Mouse (Mus musculus): ENCODE measurements at regions not wholly inside any gene's neighbourhood (a gene's known extent, or its start where the extent isn't known, plus 50 kb on each side); places are given as distances from the start of the nearest gene placed in this dataset.

DNA sequence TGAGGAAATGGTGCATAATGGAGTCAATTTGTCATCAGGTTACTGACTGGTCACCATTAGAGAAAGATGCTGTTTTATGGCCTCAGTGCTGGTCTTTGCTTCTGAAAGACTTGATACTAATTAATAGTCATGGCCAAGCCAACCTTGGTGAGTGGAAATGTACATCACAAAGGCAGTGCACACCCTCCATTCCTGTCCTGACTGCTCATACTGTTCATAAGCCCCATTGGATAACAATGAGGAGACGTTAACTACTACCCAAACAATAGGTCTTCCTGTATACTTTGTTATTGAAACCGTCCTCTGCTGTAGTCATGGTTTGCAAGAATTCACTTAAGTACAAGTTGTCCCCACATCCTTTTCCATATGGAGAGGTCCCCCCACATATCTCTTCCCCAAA is 605.8 kb upstream of the Slc35b3 start:
- no peaks in the 10 kb centered on the region for H3K36me3 ChIP-seq (ENCODE audit: insufficient read depth, low read length)
- ATAC-seq (no peak), DNase-seq (ENCODE audit: low spot score) (no peak)
- no peaks in the 10 kb centered on the region for H3K9me3 ChIP-seq (ENCODE audit: low read length)
- H3K4me1 ChIP-seq (ENCODE audit: insufficient read depth, low read length): 0 out of 2 replicates have a peak, but pooled peaks cover 2% of the 10 kb centered on the region
- no peak overlapping the region for H3K27ac ChIP-seq
- WGBS: 80% methylated on average over 2 of the region's 2 CpGs
- no peaks in the 10 kb centered on the region for H3K27me3 ChIP-seq (ENCODE audit: insufficient read depth, low read length)
- H3K4me3 ChIP-seq (ENCODE audit: low read length): no peak overlapping the region
- no peak for TF ChIP-seq CTCF (IDR thresholded peaks at IDR 0.05; ENCODE audit: low read depth)
- no peak overlapping the region for H3K9ac ChIP-seq (replicated peaks; ENCODE audit: low read length)
- no peak overlapping the region for H3K4me2 ChIP-seq (ENCODE audit: low read depth, low read length)

DNA sequence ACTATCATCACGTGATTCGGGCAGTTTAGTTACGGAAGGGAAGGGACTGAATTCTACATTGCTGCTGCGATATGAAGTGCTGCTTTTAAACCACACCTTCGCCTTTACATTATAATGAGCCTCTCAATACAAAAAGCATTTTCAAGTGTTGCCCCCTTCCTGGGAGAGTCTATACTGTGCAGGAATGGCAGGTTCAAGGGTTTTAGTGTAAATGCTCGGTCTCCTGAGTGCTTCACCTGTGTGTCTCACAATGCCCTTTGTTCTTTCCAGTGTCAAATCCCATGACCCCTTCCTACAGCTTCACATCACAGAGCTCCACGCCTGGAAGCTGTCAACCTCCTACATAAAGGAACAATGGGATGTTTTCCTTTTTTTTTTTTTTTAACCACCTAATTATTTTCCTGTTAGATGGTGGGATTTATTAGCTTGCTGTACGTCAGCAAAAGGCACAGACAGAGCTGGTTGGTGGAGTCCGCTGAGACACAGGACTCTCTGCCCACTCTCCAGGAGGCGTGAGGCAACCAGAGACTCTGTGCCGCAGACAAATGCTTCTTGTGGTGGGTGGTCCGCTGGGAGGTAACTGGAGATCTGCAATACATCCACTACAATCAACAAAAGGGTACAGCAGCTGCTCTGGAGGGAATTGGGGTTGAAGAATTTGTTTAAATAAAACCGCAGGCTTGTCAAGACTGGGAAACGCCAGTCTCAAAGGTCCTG is 577.2 kb upstream of the Slc35b3 start:
- H3K4me1 ChIP-seq (ENCODE audit: insufficient read depth, low read length): no peaks in the 10 kb centered on the region
- H3K9me3 ChIP-seq (ENCODE audit: low read length): no peaks in the 10 kb centered on the region
- no peak for DNase-seq (ENCODE audit: low spot score)
- no peaks in the 10 kb centered on the region for H3K36me3 ChIP-seq (ENCODE audit: insufficient read depth, low read length)
- H3K4me2 ChIP-seq (ENCODE audit: low read depth, low read length): no peak overlapping the region
- no peak for TF ChIP-seq CTCF (IDR thresholded peaks at IDR 0.05; ENCODE audit: low read depth)
- WGBS: 31% methylated on average over 14 of the region's 14 CpGs
- no peak for ATAC-seq
- no peak overlapping the region for H3K9ac ChIP-seq (replicated peaks; ENCODE audit: low read length)
- no peak overlapping the region for H3K4me3 ChIP-seq (ENCODE audit: low read length)
- peaks cover 3% of the 10 kb centered on the region; the same call in 1 of the 2 replicates for H3K27me3 ChIP-seq (ENCODE audit: insufficient read depth, low read length)
- no peak overlapping the region for H3K27ac ChIP-seq

DNA sequence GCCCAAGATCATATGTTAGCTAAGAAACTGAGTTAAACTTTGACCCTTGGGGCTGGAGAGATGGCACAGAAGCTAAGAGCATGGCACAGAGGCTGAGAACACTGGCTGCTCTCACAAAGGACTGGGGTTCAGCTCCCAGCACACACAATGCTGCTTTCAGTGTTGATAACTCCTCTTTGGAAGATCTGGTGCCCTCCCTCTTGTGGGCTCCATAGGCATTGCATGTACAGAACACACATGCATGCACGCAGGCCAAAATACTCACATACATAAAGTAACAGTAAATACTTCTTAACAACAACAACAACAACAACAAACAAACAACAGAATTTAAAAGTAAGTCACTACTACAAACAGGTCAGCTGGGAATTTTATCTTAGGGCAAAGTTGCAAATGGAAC is 565.8 kb upstream of the Slc35b3 start:
- Histone ChIP-seq H3K27me3 (ENCODE audit: insufficient read depth, low read length) (0 out of 2 replicates have a peak, but pooled peaks cover 3% of the 10 kb centered on the region), H3K4me2 (ENCODE audit: low read depth, low read length) (no peak overlapping the region), H3K9ac (replicated peaks; ENCODE audit: low read length) (no peak overlapping the region), H3K9me3 (ENCODE audit: low read length) (no peaks in the 10 kb centered on the region), H3K27ac (no peak overlapping the region), H3K36me3 (ENCODE audit: insufficient read depth, low read length) (no peaks in the 10 kb centered on the region), H3K4me1 (ENCODE audit: insufficient read depth, low read length) (no peaks in the 10 kb centered on the region), H3K4me3 (ENCODE audit: low read length) (no peak overlapping the region)
- DNase-seq (ENCODE audit: low spot score): no peak
- TF ChIP-seq CTCF (IDR thresholded peaks at IDR 0.05; ENCODE audit: low read depth): peak; percentile 50
- 94% methylated on average over 1 of the region's 1 CpGs for WGBS
- ATAC-seq: no peak

DNA sequence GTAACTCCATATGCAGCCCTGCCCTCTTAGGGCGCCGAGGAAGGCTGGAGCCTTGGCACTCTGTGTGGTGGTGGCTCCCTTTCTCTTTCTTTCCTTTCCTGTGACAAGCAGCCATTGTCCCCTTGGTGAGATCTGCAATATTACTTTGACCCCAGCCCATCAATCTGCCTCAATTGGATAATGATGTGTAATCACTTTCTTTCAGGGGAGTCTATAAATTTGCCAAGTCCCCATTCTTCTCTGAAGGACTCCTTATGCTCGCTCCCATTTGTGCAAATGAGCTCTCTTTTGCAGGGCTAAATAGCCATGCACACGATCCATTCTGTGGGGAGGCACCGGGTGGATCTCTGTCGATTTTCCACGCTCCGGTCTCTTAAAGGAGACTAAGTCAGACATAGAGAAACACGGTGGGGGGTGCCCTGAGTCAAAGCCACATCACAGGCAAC is 563.2 kb upstream of the Slc35b3 start:
- no peak for TF ChIP-seq CTCF (IDR thresholded peaks at IDR 0.05; ENCODE audit: low read depth)
- Histone ChIP-seq H3K27me3 (ENCODE audit: insufficient read depth, low read length) (no peaks in the 10 kb centered on the region), H3K4me3 (ENCODE audit: low read length) (no peak overlapping the region)

DNA sequence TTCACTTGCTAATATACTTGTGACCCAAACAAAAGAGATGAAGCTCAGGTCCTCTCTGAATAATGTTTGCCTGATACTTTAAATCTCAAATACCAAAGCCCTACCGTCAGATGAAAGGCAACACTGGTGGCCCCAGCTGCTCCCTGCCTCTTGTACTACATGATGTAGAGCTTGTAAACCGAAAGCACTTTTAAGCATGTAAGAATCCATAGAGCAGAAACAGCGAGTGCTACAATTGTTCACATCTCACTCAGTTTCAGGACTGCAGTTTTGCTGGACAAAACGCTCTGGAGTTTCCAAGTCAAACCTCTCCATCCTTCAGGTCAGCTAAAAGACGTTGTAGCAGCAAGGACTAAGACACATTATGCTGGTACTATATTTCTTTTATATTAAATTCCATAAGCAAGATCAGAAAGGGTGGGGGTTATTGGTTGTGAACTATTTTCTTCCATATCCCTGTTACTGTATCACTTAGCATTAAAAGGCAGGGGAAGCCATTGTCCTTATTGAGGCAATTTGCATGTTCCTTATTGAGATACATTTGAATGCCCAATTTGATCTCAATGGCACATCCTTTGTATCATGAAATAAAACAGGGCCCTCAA is 562.7 kb upstream of the Slc35b3 start:
- no peak for ATAC-seq
- H3K9me3 ChIP-seq (ENCODE audit: low read length): no peaks in the 10 kb centered on the region

More for the DNA sequence above, 563.2 kb upstream of the Slc35b3 start:
- Histone ChIP-seq H3K36me3 (ENCODE audit: insufficient read depth, low read length) (no peaks in the 10 kb centered on the region), H3K4me2 (ENCODE audit: low read depth, low read length) (peak overlapping the region; percentile 14; the same call in 1 of the 2 replicates), H3K4me1 (ENCODE audit: insufficient read depth, low read length) (no peaks in the 10 kb centered on the region), H3K9ac (replicated peaks; ENCODE audit: low read length) (no peak overlapping the region), H3K9me3 (ENCODE audit: low read length) (no peaks in the 10 kb centered on the region), H3K27ac (no peak overlapping the region)
- 15% methylated on average over 9 of the region's 9 CpGs for WGBS
- peak; percentile 88 for ATAC-seq
- peak; percentile 72 for DNase-seq (ENCODE audit: low spot score)

GRCm38 (mm10) chr13:39520846-39521245 is 560.2 kb upstream of the Slc35b3 start:
- H3K4me1 ChIP-seq (ENCODE audit: insufficient read depth, low read length): no peaks in the 10 kb centered on the region
- no peak overlapping the region for H3K4me3 ChIP-seq (ENCODE audit: low read length)
- H3K27me3 ChIP-seq (ENCODE audit: insufficient read depth, low read length): no peaks in the 10 kb centered on the region; the same call in 1 of the 2 replicates
- no peak overlapping the region for H3K27ac ChIP-seq
- no peak for DNase-seq (ENCODE audit: low spot score)
- no peak for ATAC-seq
- H3K9ac ChIP-seq (replicated peaks; ENCODE audit: low read length): no peak overlapping the region
- no peaks in the 10 kb centered on the region for H3K36me3 ChIP-seq (ENCODE audit: insufficient read depth, low read length)
- whole genome bisulfite sequencing: 79% methylated on average over 9 of the region's 9 CpGs
- H3K9me3 ChIP-seq (ENCODE audit: low read length): no peaks in the 10 kb centered on the region
- H3K4me2 ChIP-seq (ENCODE audit: low read depth, low read length): no peak overlapping the region
- TF ChIP-seq CTCF (IDR thresholded peaks at IDR 0.05; ENCODE audit: low read depth): no peak

More for the DNA sequence above, 562.7 kb upstream of the Slc35b3 start:
- no peak overlapping the region for H3K27ac ChIP-seq
- 0 out of 2 replicates have a peak overlapping the region, but pooled peaks have one; percentile 14 for H3K4me2 ChIP-seq (ENCODE audit: low read depth, low read length)
- no peaks in the 10 kb centered on the region for H3K4me1 ChIP-seq (ENCODE audit: insufficient read depth, low read length)
- H3K9ac ChIP-seq (replicated peaks; ENCODE audit: low read length): no peak overlapping the region
- H3K27me3 ChIP-seq (ENCODE audit: insufficient read depth, low read length): no peaks in the 10 kb centered on the region; the same call in 1 of the 2 replicates
- no peak for TF ChIP-seq CTCF (IDR thresholded peaks at IDR 0.05; ENCODE audit: low read depth)
- no peak overlapping the region for H3K4me3 ChIP-seq (ENCODE audit: low read length)
- no peak for DNase-seq (ENCODE audit: low spot score)
- 25% methylated on average over 5 of the region's 5 CpGs for WGBS
- H3K36me3 ChIP-seq (ENCODE audit: insufficient read depth, low read length): no peaks in the 10 kb centered on the region

DNA sequence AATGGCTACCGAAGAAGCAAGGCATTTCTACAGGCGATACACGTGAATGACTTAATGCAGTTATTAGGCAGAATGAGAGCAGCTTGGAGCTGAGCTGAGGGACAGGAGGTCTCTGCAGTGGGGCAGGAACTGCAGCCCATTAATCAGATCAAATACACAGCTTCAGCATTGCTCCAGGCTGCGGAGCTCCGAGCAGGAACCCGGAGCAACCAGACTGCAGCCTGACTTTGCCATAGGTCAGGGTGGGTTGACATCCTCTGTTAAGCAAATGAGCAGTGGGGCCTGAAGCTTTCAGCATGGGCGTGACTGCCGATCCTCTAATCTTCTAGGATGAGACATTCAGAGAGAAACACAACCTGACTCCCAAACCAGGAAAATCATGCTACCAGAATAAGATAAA is 555.4 kb upstream of the Slc35b3 start:
- H3K36me3 ChIP-seq (ENCODE audit: insufficient read depth, low read length): no peaks in the 10 kb centered on the region
- DNase-seq (ENCODE audit: low spot score): no peak
- no peak for ATAC-seq
- no peak overlapping the region for H3K27ac ChIP-seq
- 37% methylated on average over 8 of the region's 8 CpGs for WGBS
- TF ChIP-seq CTCF (IDR thresholded peaks at IDR 0.05; ENCODE audit: low read depth): no peak
- no peaks in the 10 kb centered on the region for H3K4me1 ChIP-seq (ENCODE audit: insufficient read depth, low read length)
- H3K4me2 ChIP-seq (ENCODE audit: low read depth, low read length): no peak overlapping the region
- no peaks in the 10 kb centered on the region; the same call in 1 of the 2 replicates for H3K27me3 ChIP-seq (ENCODE audit: insufficient read depth, low read length)
- H3K9me3 ChIP-seq (ENCODE audit: low read length): no peaks in the 10 kb centered on the region
- no peak overlapping the region for H3K4me3 ChIP-seq (ENCODE audit: low read length)
- H3K9ac ChIP-seq (replicated peaks; ENCODE audit: low read length): no peak overlapping the region
